Mouse (Mus musculus) kidney, postnatal 0 days (tissue): ENCODE measurements around the gene Sspo. TPM values are rescaled to one million over a fixed set of nuclear protein-coding genes. Genes with fewer than 3 reads are reported as not detected.

ENCODE experiments used
- ATAC-seq: fragments of 200-750 bp; cut with Nextera tagmentation; replicated peaks from 2 replicates; pipeline ENCODE4 v1.8.0; 2017; ENCODE audit warnings: low read depth, moderate number of reproducible peaks, moderate TSS enrichment, moderate library complexity; ENCODE audit not compliant: low FRiP score
- DNase-seq: peaks from one replicate; pipeline ENCODE4 v3.0.0-alpha.2; 2016; ENCODE audit warnings: low spot score
- H3K27ac ChIP-seq: fragments of 300-500 bp; sonication (generic); 2 replicates; pipeline ENCODE4 v1.5.1; 2014; ENCODE audit warnings: mild to moderate bottlenecking
- H3K27me3 ChIP-seq: fragments of 300-500 bp; sonication (generic); 2 replicates; pipeline ENCODE4 v1.6.1; 2014; ENCODE audit warnings: low read length, mixed read lengths; ENCODE audit not compliant: insufficient read depth
- H3K36me3 ChIP-seq: fragments of 300-500 bp; sonication (generic); 2 replicates; pipeline ENCODE4 v1.6.1; 2014; ENCODE audit warnings: low read length, mixed read lengths; ENCODE audit not compliant: insufficient read depth
- H3K4me1 ChIP-seq: fragments of 300-500 bp; sonication (generic); replicated peaks from 2 replicates; pipeline ENCODE4 v1.6.1; 2014; ENCODE audit warnings: antibody characterized with exemption, low read length, mixed read lengths; ENCODE audit not compliant: insufficient read depth
- H3K4me2 ChIP-seq: fragments of 300-500 bp; sonication (generic); 2 replicates; pipeline ENCODE4 v1.6.1; 2014; ENCODE audit warnings: mild to moderate bottlenecking, low read length, moderate library complexity, mixed read lengths
- H3K4me3 ChIP-seq: fragments of 300-500 bp; sonication (generic); replicated peaks from 2 replicates; pipeline ENCODE4 v1.5.1; 2014; ENCODE audit warnings: low read depth, low read length
- H3K9ac ChIP-seq: fragments of 300-500 bp; sonication (generic); 2 replicates; pipeline ENCODE4 v1.6.1; 2014; ENCODE audit warnings: low read depth, low read length
- H3K9me3 ChIP-seq: fragments of 300-500 bp; sonication (generic); replicated peaks from 2 replicates; pipeline ENCODE4 v1.6.1; 2016; ENCODE audit warnings: low read length, inconsistent platforms, mixed read lengths
- CTCF ChIP-seq: IDR thresholded peaks from 2 replicates; pipeline ENCODE4 v1.5.1; 2016; ENCODE audit warnings: antibody characterized with exemption, low read depth, mild to moderate bottlenecking, moderate library complexity
- WGBS: fragments of 180-500 bp; shearing (Covaris S2); extraction: QIAGEN DNeasy Blood & Tissue Kit; methylation state at CpG from one replicate; pipeline ENCODE4 v1.1.7; 2014; 5-methylcytosine and 5-hydroxymethylcytosine counted together
- polyA plus RNA-seq: library from polyadenylated mRNA; unstranded; fragments of >200 nt; fragmentation: Nextera tagmentation; extraction: Ambion mirVana; gene quantifications from 2 replicates; pipeline ENCODE4 v1.2.1, GENCODE M21; 2015

Sspo gene
- polyA plus RNA-seq, 1 experiment from 2014 or later, result 0.64 TPM

DNA sequence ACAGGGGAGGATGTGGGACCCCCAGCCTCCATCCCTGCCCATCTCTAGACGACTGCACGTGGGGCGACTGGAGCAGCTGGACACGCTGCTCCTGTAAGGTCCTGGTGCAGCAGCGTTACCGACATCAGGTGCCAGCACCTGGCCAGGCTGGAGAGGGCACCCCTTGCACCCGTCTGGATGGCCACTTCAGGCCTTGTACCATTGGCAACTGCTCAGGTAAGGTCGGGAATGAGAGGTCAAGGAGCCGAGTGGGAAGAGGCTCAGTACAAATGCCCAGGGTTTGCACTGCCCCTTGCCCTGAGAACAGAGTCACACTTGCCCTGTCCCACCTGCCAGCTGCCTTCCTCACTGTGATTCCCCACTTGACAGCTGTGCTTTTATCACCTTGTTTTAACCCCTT lies 43.3 kb downstream of the Sspo start:
- no peak for ATAC-seq
- Histone ChIP-seq H3K9me3 (no peaks in the 10 kb centered on the region), H3K9ac (no peak overlapping the region), H3K4me1 (peaks cover 12% of the 10 kb centered on the region; the same call in 1 of the 2 replicates), H3K4me3 (no peak overlapping the region), H3K27me3 (no peaks in the 10 kb centered on the region), H3K36me3 (no peaks in the 10 kb centered on the region), H3K4me2 (no peak overlapping the region), H3K27ac (no peak overlapping the region)
- 74% methylated on average over 9 of the region's 9 CpGs for WGBS
- no peak for TF ChIP-seq CTCF
- no peak for DNase-seq

DNA sequence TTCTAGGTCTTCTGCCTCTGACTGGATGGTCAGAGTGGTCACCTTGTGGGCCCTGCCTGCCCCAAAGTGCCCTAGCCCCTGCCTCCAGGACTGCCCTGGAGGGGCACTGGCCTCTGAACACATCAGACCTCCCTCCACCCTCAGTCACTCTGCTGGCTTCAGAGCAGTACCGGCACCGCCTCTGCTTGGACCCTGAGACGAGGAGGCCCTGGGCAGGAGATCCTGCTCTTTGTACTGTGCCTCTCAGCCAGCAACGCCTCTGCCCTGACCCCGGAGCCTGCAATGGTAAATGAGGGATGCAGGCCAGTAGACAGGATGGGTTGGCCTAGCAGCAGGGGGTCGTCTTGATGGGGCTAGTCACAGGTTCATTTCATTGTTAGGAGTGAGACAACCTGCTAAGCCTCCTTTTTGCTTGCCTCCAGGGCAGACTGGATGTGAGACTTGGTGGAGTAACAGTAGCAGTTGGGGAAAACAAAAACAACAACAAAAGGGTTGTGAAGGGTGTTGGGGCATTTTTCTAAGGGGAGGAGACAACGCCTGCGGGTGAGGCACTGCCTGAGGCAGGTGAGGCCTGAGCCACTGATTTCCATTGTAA lies 45.2 kb downstream of the Sspo start:
- H3K27ac ChIP-seq, result no peak overlapping the region

DNA sequence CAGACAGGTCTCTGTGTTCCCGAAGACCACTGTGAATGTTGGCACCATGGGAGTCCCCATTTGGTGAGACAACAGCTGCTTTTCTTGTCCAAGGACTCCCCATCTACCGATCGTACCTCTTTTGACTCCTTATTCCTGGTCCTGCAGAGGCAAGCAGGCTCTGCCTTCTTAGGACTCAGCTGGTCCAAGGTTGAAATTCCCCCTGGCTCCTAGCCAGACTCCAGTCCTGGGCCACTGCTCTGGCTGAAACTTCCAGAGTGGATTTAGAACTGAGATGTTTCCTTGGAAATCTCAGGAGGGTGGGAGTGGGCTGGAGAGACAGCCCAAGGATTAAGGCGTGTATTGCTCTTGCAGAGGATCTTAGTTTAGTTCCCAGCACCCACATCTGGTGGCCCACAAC lies 49.5 kb downstream of the Sspo start:
- Histone ChIP-seq H3K27ac (no peak overlapping the region), H3K27me3 (no peaks in the 10 kb centered on the region), H3K4me2 (no peak overlapping the region), H3K36me3 (no peaks in the 10 kb centered on the region), H3K9ac (no peak overlapping the region), H3K4me3 (no peak overlapping the region), H3K9me3 (no peaks in the 10 kb centered on the region), H3K4me1 (no peaks in the 10 kb centered on the region)
- DNase-seq (no peak), ATAC-seq (no peak)
- TF ChIP-seq CTCF, result no peak
- WGBS, result 93% methylated on average over 4 of the region's 4 CpGs

More for the DNA sequence above, 45.2 kb downstream of the Sspo start:
- Histone ChIP-seq H3K4me1 (peaks cover 7% of the 10 kb centered on the region; the same call in 1 of the 2 replicates), H3K9ac (no peak overlapping the region), H3K9me3 (no peaks in the 10 kb centered on the region), H3K4me3 (no peak overlapping the region), H3K27me3 (no peaks in the 10 kb centered on the region), H3K36me3 (no peaks in the 10 kb centered on the region), H3K4me2 (no peak overlapping the region)
- 36% methylated on average over 8 of the region's 8 CpGs for whole genome bisulfite sequencing
- peak; percentile 57 for ATAC-seq
- TF ChIP-seq CTCF, result no peak
- DNase-seq, result no peak

DNA sequence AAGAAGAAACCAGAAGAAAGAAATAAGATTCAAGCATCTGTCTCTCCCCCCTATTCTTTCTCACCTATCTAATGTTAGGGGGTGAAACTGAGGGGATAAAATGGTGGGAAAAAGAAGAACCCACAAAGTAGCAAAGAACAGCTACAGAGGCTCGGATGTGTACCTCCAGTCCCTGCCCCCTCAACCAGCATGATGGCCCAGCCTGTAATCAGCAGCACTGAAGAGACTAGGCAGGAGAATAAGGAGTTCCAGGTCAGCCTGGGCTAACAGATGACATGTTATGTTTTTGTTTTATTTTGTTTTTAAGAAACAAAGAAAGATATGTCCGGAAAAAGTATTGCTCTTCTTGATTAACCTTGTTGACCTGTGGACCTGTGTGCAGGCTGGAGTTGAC lies 55.8 kb downstream of the Sspo start:
- H3K4me2 ChIP-seq, result peak overlapping the region; percentile 86; the same call in 1 of the 2 replicates
- no peak for TF ChIP-seq CTCF
- no peak overlapping the region for H3K4me3 ChIP-seq
- no peaks in the 10 kb centered on the region for H3K9me3 ChIP-seq
- DNase-seq (no peak), ATAC-seq (peak; percentile 46)
- peak overlapping the region; percentile 63; the same call in 1 of the 2 replicates for H3K9ac ChIP-seq
- no peak overlapping the region for H3K27ac ChIP-seq
- H3K36me3 ChIP-seq, result 0 out of 2 replicates have a peak, but pooled peaks cover 3% of the 10 kb centered on the region
- H3K4me1 ChIP-seq, result peaks cover 2% of the 10 kb centered on the region; the same call in 1 of the 2 replicates
- no peaks in the 10 kb centered on the region for H3K27me3 ChIP-seq
- WGBS, result 10% methylated on average over 2 of the region's 2 CpGs

DNA sequence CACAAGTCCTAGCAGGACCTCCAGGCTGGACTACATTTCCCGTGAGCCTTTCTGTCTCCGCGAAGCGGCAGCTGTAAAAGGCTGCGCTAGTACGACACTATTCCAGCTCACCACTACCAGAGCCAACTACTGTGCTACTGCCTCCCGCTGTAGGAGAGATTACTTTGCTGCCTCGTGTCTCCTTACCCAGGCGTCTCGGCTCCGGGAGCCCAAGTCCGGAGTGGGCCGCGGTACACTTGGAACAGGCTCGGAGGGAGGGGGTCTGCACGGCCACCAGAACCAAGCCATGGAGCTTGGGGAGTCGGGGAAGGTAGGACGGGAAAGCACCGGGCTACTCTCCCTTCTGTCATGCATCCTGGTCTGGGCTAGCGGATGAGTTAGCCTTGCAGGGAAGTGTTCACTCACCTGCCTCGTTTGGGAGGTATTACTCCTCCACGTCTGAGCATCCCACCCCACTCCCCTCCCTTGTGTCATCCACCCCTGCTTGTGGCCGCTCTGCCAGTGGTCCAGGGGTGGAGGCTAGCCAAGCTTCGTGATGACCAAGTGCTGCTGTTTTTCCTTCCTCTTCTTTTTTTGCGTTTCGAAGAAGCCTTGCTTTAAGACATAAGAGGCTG lies 56.3 kb downstream of the Sspo start:
- H3K9me3 ChIP-seq, result no peaks in the 10 kb centered on the region
- no peaks in the 10 kb centered on the region for H3K27me3 ChIP-seq
- ATAC-seq (peak; percentile 87), DNase-seq (peak; percentile 95)
- TF ChIP-seq CTCF, result peak; percentile 47; the same call in 1 of the 2 replicates
- H3K27ac ChIP-seq, result peak overlapping the region; percentile 58; the same call in 1 of the 2 replicates
- H3K4me1 ChIP-seq, result peaks cover 2% of the 10 kb centered on the region; the same call in 1 of the 2 replicates
- H3K4me2 ChIP-seq, result peak overlapping the region; percentile 86
- H3K36me3 ChIP-seq, result 0 out of 2 replicates have a peak, but pooled peaks cover 7% of the 10 kb centered on the region
- peak overlapping the region; percentile 63 for H3K9ac ChIP-seq
- WGBS, result under 1% methylated on average over 26 of the region's 26 CpGs
- H3K4me3 ChIP-seq, result peak overlapping the region; percentile 69

DNA sequence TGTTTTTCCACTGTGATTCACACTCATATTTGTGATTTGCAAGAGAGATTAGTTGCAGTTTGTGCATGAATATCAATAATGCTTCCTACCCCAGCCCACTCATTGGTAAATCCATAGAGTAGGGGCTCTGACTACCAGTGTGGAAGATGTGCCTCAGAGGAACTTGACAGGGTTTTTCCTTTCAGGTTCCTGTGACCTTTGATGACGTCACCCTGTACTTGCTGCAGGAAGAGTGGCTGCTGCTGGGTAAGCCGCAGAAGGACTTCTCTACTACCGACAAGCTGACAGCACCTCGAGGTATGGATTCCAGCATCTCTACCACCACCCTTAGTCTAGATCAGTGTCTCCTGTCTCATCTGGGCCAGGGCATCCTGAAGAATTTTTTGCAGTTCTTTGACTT lies 60.1 kb downstream of the Sspo start:
- Histone ChIP-seq H3K4me3 (no peak overlapping the region), H3K4me1 (peaks cover 2% of the 10 kb centered on the region; the same call in 1 of the 2 replicates), H3K9me3 (no peaks in the 10 kb centered on the region), H3K27ac (no peak overlapping the region), H3K4me2 (no peak overlapping the region), H3K36me3 (0 out of 2 replicates have a peak, but pooled peaks cover 20% of the 10 kb centered on the region), H3K27me3 (no peaks in the 10 kb centered on the region), H3K9ac (no peak overlapping the region)
- no peak for DNase-seq
- no peak for TF ChIP-seq CTCF
- no peak for ATAC-seq
- WGBS, result 70% methylated on average over 4 of the region's 4 CpGs
